Mouse (Mus musculus) spleen, adult 2 months (tissue): ENCODE data around the gene Adamts3.

Source experiments
- CTCF ChIP-seq: fragments of 200-500 bp; IDR thresholded peaks from 2 replicates; pipeline ENCODE4 v1.5.1; 2011; ENCODE audit warnings: mild to moderate bottlenecking, inconsistent platforms; ENCODE audit not compliant: insufficient read depth, insufficient read length, insufficient replicate concordance; ENCODE audit errors: extremely low read depth
- POLR2A ChIP-seq: fragments of 200-500 bp; IDR thresholded peaks from 2 replicates; pipeline ENCODE4 v1.6.1; 2011; ENCODE audit warnings: low read depth, low read length, inconsistent platforms

DNA sequence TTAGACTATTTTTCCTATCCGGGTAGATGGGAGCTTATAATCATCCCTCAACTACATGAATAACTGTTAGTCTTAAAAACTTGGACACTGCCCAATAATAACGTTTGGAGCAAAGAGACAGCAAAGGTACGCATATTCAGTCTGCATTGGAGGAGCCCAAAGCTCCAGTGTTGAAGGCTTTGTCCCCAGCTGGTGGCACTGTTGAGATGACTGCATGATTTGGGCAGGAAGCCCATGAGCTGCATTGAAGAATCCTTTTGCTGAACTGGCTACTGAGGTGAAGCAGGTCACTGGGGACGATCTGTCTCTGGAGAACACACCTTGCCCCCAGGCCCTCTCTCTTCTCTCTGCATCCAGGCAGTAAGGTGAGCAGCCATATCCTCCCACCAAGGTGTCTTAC, 43.5 kb downstream of the Adamts3 start:
- no peak for TF ChIP-seq CTCF
- no peak for TF ChIP-seq POLR2A
